ENCODE assay signal across 35 mouse cellular contexts in genomic region chrX:151509906-151510305, GRCm38 (mm10).
"Had no signal": no experiment of that assay in that cellular context is flagged by ENCODE, and none has a peak within 500 bp of the region (broad histone marks: within the 10 kb centered on the region; RNA-seq: fewer than 3 reads in every experiment).

No protein-coding gene starts in this region.

- H3K9ac ChIP-seq: heart, embryonic 12.5 days; heart, embryonic 13.5 days; heart, embryonic 15.5 days; hindbrain, embryonic 12.5 days; hindbrain, embryonic 13.5 days; hindbrain, embryonic 14.5 days; hindbrain, embryonic 15.5 days; intestine, embryonic 15.5 days; kidney, embryonic 15.5 days had no signal

- H3K4me1 ChIP-seq: heart, embryonic 10.5 days; heart, embryonic 12.5 days; heart, embryonic 13.5 days; heart, embryonic 15.5 days; hindbrain, embryonic 10.5 days; hindbrain, embryonic 12.5 days; hindbrain, embryonic 13.5 days; hindbrain, embryonic 15.5 days; intestine, embryonic 15.5 days; kidney, embryonic 15.5 days had no signal

- H3K27ac ChIP-seq: heart, embryonic 10.5 days; heart, embryonic 13.5 days; heart, embryonic 15.5 days; hindbrain, embryonic 10.5 days; hindbrain, embryonic 12.5 days; hindbrain, embryonic 13.5 days; hindbrain, embryonic 14.5 days; hindbrain, embryonic 15.5 days; hindbrain, postnatal 0 days; intestine, embryonic 15.5 days; kidney, embryonic 15.5 days; kidney, postnatal 0 days; layer of hippocampus, adult 2 months; left cerebral cortex, adult 2 months had no signal

- H3K4me2 ChIP-seq: heart, embryonic 11.5 days; heart, embryonic 12.5 days; heart, embryonic 13.5 days; heart, embryonic 15.5 days; hindbrain, embryonic 12.5 days; hindbrain, embryonic 13.5 days; hindbrain, embryonic 14.5 days; hindbrain, embryonic 15.5 days; intestine, embryonic 15.5 days; kidney, embryonic 15.5 days had no signal

- DNase-seq: heart, postnatal 10 days; heart, postnatal 14 days; heart, postnatal 36 days; heart, postnatal 4 days; kidney, adult 11 months; kidney, adult 18-20 months; kidney, adult 2 months; kidney, adult 8-10 months; kidney, adult 9 months; kidney, postnatal 10 days; kidney, postnatal 14 days; kidney, postnatal 25 days; kidney, postnatal 36 days; kidney, postnatal 4 days; layer of hippocampus, adult 9-11 months; layer of hippocampus, postnatal 36 days had no signal

- H3K36me3 ChIP-seq: heart, embryonic 10.5 days; heart, embryonic 12.5 days; heart, embryonic 13.5 days; heart, embryonic 15.5 days; hindbrain, embryonic 10.5 days; hindbrain, embryonic 12.5 days; hindbrain, embryonic 13.5 days; hindbrain, embryonic 15.5 days; intestine, embryonic 15.5 days; kidney, embryonic 15.5 days had no signal

- H3K4me3 ChIP-seq: heart, embryonic 10.5 days; heart, embryonic 12.5 days; heart, embryonic 13.5 days; heart, embryonic 15.5 days; hindbrain, embryonic 10.5 days; hindbrain, embryonic 12.5 days; hindbrain, embryonic 13.5 days; hindbrain, embryonic 15.5 days; intestine, embryonic 15.5 days; kidney, embryonic 15.5 days; layer of hippocampus, adult 2 months; left cerebral cortex, adult 2 months had no signal

- H3K27me3 ChIP-seq: heart, embryonic 12.5 days; heart, embryonic 15.5 days; hindbrain, embryonic 12.5 days; hindbrain, embryonic 13.5 days; hindbrain, embryonic 15.5 days; intestine, embryonic 15.5 days had no signal

- H3K9me3 ChIP-seq: heart, embryonic 10.5 days; heart, embryonic 12.5 days; heart, embryonic 13.5 days; heart, embryonic 15.5 days; hindbrain, embryonic 10.5 days; hindbrain, embryonic 12.5 days; hindbrain, embryonic 13.5 days; hindbrain, embryonic 15.5 days; intestine, embryonic 15.5 days; kidney, embryonic 15.5 days had no signal

- ATAC-seq: hindbrain, embryonic 16.5 days; hindbrain, postnatal 0 days; inflammation-experienced regulatory T-cells, adult 6 months; intestine, embryonic 15.5 days; intestine, postnatal 0 days had no signal
